Mouse (Mus musculus): ENCODE measurements around the gene Ifitm7.
"Not testable (repeated sequence)": the region's sequence is repeated elsewhere in the genome, so short reads cannot be mapped to it uniquely, and the experiment has no call there.

Gene Ifitm7

DNA sequence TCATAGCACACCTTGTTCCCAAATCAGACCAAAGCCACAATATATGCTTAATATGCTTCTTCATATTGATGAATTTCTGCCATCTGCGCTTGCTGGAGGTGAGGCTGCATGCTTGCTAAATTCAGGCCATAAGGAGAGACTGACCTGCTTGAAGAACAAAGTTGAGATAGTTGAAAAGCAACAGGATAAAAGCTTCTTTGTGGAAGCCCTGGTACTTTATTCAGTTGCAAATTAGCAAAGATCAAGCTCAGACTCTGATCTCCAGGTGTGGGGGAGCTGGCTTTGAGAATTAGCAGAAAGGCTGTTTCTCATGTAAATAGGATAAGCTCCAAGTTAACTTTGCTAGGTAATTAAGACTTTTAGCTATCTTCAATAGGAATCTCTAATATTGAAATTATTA lies 9.7 kb downstream of the Ifitm7 start:
- not testable (repeated sequence) for DNase-seq (ENCODE audit: low spot score)

DNA sequence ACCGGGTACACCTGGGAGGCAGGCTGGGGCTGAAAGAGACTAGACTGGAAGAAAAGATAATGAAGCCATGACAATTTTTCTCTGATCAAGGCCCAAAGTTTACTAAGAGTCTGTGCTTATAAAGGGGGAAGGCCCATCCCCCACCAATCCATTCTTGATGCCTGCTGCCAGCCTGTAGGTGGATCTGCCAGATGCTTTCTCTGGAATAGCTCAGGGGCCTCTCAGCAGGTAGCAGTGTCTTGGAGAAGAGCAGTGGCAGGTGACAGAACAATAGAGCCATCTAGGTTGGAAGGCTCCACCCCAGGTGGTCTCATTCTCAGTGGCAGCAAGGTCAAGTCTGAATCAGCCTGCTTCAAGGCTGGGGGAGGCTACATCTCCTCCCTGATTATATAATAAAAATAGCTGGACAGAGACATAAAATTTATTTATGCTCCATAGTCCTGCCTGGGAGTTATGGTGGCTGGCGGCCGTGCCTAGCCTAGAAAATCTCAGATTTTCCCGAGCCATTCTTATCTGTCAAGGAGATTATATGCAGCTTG lies 10.3 kb downstream of the Ifitm7 start:
- not testable (repeated sequence) for DNase-seq (ENCODE audit: low spot score)

DNA sequence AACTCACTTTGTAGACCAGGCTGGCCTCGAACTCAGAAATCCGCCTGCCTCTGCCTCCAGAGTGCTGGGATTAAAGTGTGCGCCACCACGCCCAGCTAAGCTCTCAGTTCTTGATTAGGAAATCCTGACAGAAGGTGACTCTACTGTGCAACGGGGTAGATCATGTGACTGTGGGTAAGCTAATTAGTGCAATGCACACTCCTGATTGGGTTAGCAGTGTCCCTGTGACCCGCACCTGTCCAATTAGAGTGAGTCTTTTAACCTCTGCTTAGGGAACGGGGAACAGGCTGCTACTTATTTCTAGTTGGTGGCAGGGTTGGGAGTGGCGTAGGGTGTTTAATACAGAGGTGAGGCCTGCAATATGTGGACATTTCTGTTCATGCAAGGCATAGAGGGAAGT lies 14.6 kb downstream of the Ifitm7 start:
- DNase-seq (ENCODE audit: low spot score): no peak

DNA sequence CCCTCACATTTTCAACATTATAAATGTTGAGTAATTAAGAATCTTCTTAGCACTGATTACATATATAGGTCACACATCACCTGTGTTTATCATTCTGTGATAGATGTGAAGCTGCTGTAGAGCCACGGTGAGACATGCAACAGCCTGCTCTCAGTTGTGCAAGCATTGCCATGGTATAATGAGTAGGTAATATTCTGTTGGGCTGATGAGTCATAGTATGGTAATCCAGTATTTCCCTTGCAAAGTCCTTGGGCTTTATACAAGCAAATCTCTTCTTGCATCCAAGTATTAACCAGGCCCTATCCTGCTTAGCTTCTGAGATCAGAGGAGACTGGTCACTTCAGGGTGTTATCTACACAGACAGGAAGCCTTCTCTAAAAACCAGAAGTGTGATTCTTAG lies 17.6 kb downstream of the Ifitm7 start:
- DNase-seq (ENCODE audit: low spot score): no peak

DNA sequence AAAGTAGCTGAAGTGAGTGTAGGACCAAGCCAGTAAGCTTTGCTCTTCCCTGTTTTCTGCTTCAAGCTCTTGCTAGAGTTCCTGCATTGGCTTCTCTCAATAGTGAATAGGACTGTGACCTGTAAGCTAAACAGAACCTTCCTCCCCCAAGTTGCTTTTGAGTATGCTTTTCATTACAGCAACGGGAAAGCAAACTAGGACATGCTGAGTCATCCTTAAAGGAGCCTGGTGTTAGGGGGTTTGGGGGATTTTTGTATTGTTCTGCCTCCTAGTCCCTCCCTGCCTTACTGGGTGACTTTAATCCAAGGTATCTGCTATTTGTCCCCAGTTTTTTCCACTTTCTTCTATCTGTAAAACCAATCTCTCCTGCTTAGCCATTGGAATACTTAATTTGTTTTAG lies 24.6 kb downstream of the Ifitm7 start:
- no peak for DNase-seq (ENCODE audit: low spot score)

DNA sequence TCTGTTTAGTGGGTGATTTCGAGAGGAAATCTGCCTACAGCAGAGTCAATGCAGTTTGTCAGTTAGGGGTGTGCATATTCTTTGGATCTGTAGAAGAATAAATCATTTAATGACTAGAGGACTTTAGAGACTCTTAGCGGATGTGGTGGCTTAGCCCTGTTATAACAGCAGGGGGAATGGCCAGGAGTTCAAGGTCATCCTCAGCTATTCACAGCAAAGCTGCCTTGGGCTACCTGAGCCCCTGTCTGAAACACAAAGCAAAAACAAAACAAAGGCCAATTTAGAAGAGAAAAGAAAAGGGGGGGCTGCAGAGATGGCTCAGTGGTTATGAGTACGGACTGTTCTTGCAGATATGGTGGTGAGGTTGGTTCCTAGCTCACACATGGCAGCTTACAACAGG lies 35.4 kb downstream of the Ifitm7 start:
- no peak for DNase-seq (ENCODE audit: low spot score)

DNA sequence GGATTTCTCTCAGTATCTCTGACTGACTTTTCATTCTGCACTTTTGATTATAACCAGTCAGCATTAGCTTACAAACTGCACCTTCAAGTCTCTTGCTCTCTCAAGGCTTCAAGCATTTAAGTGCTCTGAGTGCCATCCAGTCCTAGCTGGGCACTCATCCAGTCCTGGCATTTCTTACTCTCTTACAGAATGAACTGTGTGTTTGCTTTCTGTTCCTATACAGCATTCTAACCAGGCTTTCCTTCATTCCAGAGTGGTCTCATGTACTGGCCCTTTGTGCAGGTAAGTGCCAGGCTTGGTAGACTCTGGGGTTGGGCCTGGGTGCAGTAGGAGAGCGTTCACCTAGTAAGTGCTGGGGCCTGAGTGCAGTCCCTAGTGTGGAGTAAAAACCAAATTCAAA lies 40.4 kb downstream of the Ifitm7 start:
- no peak for DNase-seq (ENCODE audit: low spot score)

DNA sequence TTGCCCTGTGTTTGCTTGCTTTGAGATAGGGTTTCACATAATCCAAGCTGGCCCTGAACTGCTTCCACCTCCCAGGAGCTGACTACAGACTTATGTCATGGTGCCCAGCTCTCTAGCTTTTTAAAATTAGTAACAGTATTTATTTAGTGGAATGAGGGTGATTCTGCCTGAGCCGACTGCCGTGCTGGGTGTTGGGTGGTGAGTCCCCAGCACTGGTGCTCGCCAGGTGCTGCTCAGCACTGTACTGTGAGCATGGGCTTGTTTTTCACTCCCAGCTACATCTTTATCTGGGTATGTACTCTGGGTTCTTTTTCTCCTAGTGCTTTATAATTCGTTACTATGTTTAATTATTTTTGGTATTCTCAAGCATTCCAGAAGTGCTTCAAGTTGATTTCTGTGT lies 41.5 kb downstream of the Ifitm7 start:
- DNase-seq (ENCODE audit: low spot score): no peak

DNA sequence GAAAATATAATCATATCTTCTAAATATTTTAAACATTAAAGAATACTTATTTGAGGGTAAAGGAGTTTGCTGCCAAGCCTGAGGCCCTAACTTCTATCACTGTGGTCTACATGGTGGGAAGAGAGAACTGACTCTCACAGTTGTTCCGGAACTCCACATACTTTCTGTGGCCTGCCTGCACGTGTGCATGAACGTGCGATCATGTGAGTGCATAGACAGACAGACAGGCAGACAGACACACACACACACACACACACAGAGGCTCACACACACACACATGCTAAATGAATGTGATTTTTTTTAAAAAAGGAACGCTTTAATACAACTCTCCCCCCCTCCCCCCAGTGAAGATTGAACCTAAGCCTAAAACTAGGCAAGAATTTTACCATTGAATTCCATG lies 41.9 kb downstream of the Ifitm7 start:
- no peak for DNase-seq (ENCODE audit: low spot score)

DNA sequence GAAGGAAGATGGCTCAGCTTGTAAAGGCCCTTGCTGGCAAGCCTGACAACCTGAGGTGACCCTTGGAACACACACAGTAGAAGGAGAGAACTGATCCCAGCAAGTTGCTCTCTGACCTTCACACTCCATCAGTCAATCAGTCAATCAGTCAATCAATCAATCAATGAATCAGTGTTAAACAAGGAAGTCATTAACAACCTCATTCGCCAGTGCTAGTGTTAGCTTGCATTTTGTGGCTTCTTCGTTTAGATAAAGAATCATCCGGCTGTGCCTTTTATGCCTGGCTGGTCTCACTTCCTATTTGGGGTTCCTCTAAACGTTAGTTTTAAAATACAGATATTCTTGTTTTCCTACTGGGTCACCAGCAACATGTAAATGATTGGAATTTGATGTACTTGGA lies 42.5 kb downstream of the Ifitm7 start:
- no peak for DNase-seq (ENCODE audit: low spot score)

DNA sequence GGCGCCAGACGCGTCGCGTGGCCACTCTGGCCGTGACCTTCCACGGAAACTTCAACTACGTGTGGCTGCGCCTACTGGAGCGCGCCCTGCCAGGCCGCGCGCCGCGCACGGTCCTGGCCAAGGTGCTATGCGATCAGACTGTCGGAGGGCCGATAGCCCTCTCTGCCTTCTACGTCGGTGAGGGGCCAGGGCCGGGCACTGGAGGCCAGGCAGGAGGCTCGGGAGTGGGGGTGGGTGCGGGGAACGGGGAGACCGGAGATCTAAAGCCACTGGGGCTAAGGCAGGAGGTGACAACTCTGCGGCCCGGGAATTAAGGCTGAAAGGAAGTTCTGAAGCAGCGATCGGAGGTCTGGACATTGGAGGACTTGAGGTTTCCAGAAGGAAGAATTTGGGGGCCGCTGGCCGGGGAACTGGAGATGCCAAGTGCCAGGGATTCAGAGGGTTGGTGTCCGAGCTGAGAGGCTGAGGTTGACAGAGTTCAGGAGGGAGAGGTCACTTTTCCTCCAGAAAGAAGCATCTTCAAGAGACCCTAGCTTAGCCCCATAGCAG lies 45.8 kb downstream of the Ifitm7 start:
- DNase-seq (ENCODE audit: low spot score): no peak

DNA sequence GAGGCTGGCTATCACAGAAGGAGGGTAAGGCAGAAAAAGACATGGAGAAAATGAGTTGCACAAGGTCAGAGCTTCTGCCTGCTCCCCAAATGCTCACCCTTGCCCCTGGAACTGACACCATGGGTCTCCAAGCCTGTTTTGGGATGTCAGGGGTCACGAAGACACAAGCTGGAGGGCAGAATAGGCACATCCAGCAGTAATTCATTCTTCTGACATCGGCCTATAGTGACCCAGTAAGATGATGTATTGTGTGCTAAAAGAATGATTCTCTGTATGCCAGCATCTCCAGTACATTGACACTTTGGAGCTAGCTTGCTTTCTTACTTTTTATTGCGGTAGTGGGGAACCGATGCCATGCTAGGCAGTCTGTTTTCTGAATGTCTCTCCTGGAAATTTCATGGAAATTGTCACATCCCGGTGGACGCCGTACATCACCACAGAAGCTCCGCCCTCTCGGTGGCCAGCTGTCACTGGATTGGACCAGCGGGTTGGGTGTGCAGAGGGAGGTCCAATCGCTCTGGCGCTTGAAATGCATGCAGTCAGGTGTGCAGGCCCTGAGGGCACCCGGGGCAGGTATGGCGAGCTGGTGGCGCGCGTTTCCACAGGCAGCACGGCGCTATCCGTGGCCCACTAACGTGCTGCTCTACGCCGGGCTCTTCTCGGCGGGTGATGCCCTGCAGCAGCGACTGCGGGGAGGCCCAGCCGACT lies 46.4 kb downstream of the Ifitm7 start:
- DNase-seq (ENCODE audit: low spot score): peak; percentile 29
